In genomic region chr5:113888186-113888795, GRCm38 (mm10) we compare ENCODE assay signal across 10 mouse cellular contexts. TPM values are rescaled to one million over a fixed set of nuclear protein-coding genes. Genes with fewer than 3 reads are reported as not detected.
A peak's percentile ranks its signal among the peaks of the same experiment; 100 is the strongest.
DNase-seq lines count a peak whose midpoint lies in the region; ATAC-seq lines count a peak whose summit lies in the region.
"Had no signal": no experiment of that assay in that cellular context is flagged by ENCODE, and none has a peak within 500 bp of the region (broad histone marks: within the 10 kb centered on the region; RNA-seq: fewer than 3 reads in every experiment).

No protein-coding gene starts in this region.

- 91% methylated on average over 5 of the region's 5 CpGs for WGBS in forebrain, embryonic 10.5 days
- 88% methylated on average over 5 of the region's 5 CpGs for WGBS in forebrain, embryonic 11.5 days
- WGBS in kidney, embryonic 16.5 days: 74% methylated on average over 5 of the region's 5 CpGs
- 90% methylated on average over 5 of the region's 5 CpGs for WGBS in hindbrain, embryonic 13.5 days
- 85% methylated on average over 5 of the region's 5 CpGs for WGBS in midbrain, embryonic 15.5 days

- no peak overlapping the region for H3K9ac ChIP-seq in forebrain, embryonic 11.5 days (ENCODE audit: low read length)
- no peak overlapping the region for H3K9ac ChIP-seq in kidney, embryonic 16.5 days (replicated peaks; ENCODE audit: low read length)
- peak overlapping the region; percentile 1; the same call in 1 of the 2 replicates for H3K9ac ChIP-seq in hindbrain, embryonic 13.5 days
- H3K9ac ChIP-seq in midbrain, embryonic 15.5 days: no peak overlapping the region
- H3K9ac ChIP-seq: liver, embryonic 14.5 days had no signal

- no peak for DNase-seq in forebrain, embryonic 10.5 days (ENCODE audit: extremely low spot score, low spot score)
- DNase-seq in forebrain, embryonic 11.5 days (ENCODE audit: low spot score): no peak
- no peak for DNase-seq in kidney, adult 11 months
- DNase-seq in cerebellum, postnatal 25 days: no peak
- no peak for DNase-seq in urinary bladder, postnatal 25 days (ENCODE audit: low spot score)
- DNase-seq: kidney, postnatal 4 days had no signal

- no peak overlapping the region for H3K4me3 ChIP-seq in forebrain, embryonic 10.5 days
- no peak overlapping the region for H3K4me3 ChIP-seq in forebrain, embryonic 11.5 days (ENCODE audit: low read depth, low read length)
- H3K4me3 ChIP-seq in kidney, embryonic 16.5 days (ENCODE audit: low read length): no peak overlapping the region
- H3K4me3 ChIP-seq in hindbrain, embryonic 13.5 days: no peak overlapping the region
- H3K4me3 ChIP-seq in midbrain, embryonic 15.5 days: no peak overlapping the region

- H3K4me1 ChIP-seq in forebrain, embryonic 10.5 days: peaks cover 59% of the 10 kb centered on the region
- peaks cover 21% of the 10 kb centered on the region; the same call in 1 of the 2 replicates for H3K4me1 ChIP-seq in forebrain, embryonic 11.5 days (replicated peaks; ENCODE audit: control insufficient read depth, insufficient read depth, low read length)
- H3K4me1 ChIP-seq in kidney, embryonic 16.5 days (ENCODE audit: insufficient read depth, low read length): peaks cover 66% of the 10 kb centered on the region
- H3K4me1 ChIP-seq in hindbrain, embryonic 13.5 days (replicated peaks): peaks cover 75% of the 10 kb centered on the region
- H3K4me1 ChIP-seq in midbrain, embryonic 15.5 days: peaks cover 59% of the 10 kb centered on the region

- peak overlapping the region; percentile 65 for H3K27ac ChIP-seq in forebrain, embryonic 10.5 days
- H3K27ac ChIP-seq in forebrain, embryonic 11.5 days (ENCODE audit: low read depth, low read length): no peak overlapping the region
- H3K27ac ChIP-seq in kidney, embryonic 16.5 days (ENCODE audit: low read length): peak overlapping the region; percentile 65
- peak overlapping the region; percentile 86 for H3K27ac ChIP-seq in hindbrain, embryonic 13.5 days
- H3K27ac ChIP-seq in midbrain, embryonic 15.5 days: peak overlapping the region; percentile 63; the same call in 1 of the 2 replicates
- H3K27ac ChIP-seq: liver, embryonic 14.5 days had no signal

- H3K27me3 ChIP-seq in forebrain, embryonic 10.5 days (ENCODE audit: poor library complexity, severe bottlenecking): no peaks in the 10 kb centered on the region
- H3K27me3 ChIP-seq in forebrain, embryonic 11.5 days (ENCODE audit: control insufficient read depth, insufficient read depth, low read length): no peaks in the 10 kb centered on the region
- no peaks in the 10 kb centered on the region for H3K27me3 ChIP-seq in kidney, embryonic 16.5 days (ENCODE audit: insufficient read depth, low read length)
- no peaks in the 10 kb centered on the region for H3K27me3 ChIP-seq in hindbrain, embryonic 13.5 days
- no peaks in the 10 kb centered on the region for H3K27me3 ChIP-seq in midbrain, embryonic 15.5 days (replicated peaks)

- H3K9me3 ChIP-seq in forebrain, embryonic 10.5 days: no peaks in the 10 kb centered on the region
- H3K9me3 ChIP-seq in forebrain, embryonic 11.5 days (ENCODE audit: control insufficient read depth, low read length): no peaks in the 10 kb centered on the region
- no peaks in the 10 kb centered on the region for H3K9me3 ChIP-seq in kidney, embryonic 16.5 days (ENCODE audit: low read length)
- no peaks in the 10 kb centered on the region for H3K9me3 ChIP-seq in hindbrain, embryonic 13.5 days
- no peaks in the 10 kb centered on the region for H3K9me3 ChIP-seq in midbrain, embryonic 15.5 days

- H3K4me2 ChIP-seq in forebrain, embryonic 11.5 days (ENCODE audit: low read depth, low read length, severe bottlenecking): no peak overlapping the region
- H3K4me2 ChIP-seq in kidney, embryonic 16.5 days (replicated peaks; ENCODE audit: low read depth, low read length): no peak overlapping the region
- H3K4me2 ChIP-seq in hindbrain, embryonic 13.5 days: no peak overlapping the region; the same call in 1 of the 2 replicates
- no peak overlapping the region for H3K4me2 ChIP-seq in midbrain, embryonic 15.5 days

- no peak for ATAC-seq in forebrain, embryonic 11.5 days (replicated peaks; ENCODE audit: low FRiP score)
- ATAC-seq in kidney, embryonic 16.5 days (ENCODE audit: low FRiP score, low TSS enrichment): no peak
- ATAC-seq in hindbrain, embryonic 13.5 days (ENCODE audit: low FRiP score): no peak
- ATAC-seq in midbrain, embryonic 15.5 days (replicated peaks): no peak

- peaks cover 11% of the 10 kb centered on the region for H3K36me3 ChIP-seq in forebrain, embryonic 10.5 days (replicated peaks)
- no peaks in the 10 kb centered on the region for H3K36me3 ChIP-seq in forebrain, embryonic 11.5 days (ENCODE audit: control insufficient read depth, insufficient read depth, low read length)
- no peaks in the 10 kb centered on the region for H3K36me3 ChIP-seq in kidney, embryonic 16.5 days (ENCODE audit: insufficient read depth, low read length)
- H3K36me3 ChIP-seq in hindbrain, embryonic 13.5 days: peaks cover 3% of the 10 kb centered on the region; the same call in 1 of the 2 replicates
- H3K36me3 ChIP-seq in midbrain, embryonic 15.5 days (replicated peaks): no peaks in the 10 kb centered on the region

RNA-seq across cellular contexts. Expression of gene Coro1c, which starts 20.3 kb away (rescaled TPM):
- 209 and 210 TPM in 2 replicates for polyA plus RNA-seq in forebrain, embryonic 10.5 days (2016; fragmentation: Nextera tagmentation; extraction: Ambion mirVana)
- 231 and 246 TPM in 2 replicates for polyA plus RNA-seq in forebrain, embryonic 11.5 days (2014; fragmentation: Nextera tagmentation; extraction: Ambion mirVana)
- polyA plus RNA-seq in kidney, embryonic 16.5 days (2015; fragmentation: Nextera tagmentation; extraction: Ambion mirVana): 122 and 126 TPM in 2 replicates
- polyA plus RNA-seq in hindbrain, embryonic 13.5 days (2015; fragmentation: Nextera tagmentation; extraction: Ambion mirVana): 176 and 190 TPM in 2 replicates
- polyA plus RNA-seq in midbrain, embryonic 15.5 days (2015; fragmentation: Nextera tagmentation; extraction: Ambion mirVana): 198 and 206 TPM in 2 replicates

RNA-seq across cellular contexts. Expression of gene Selplg, which starts 55.8 kb away (rescaled TPM):
- 0.74 and 0.82 TPM in 2 replicates for polyA plus RNA-seq in forebrain, embryonic 10.5 days (2016; fragmentation: Nextera tagmentation; extraction: Ambion mirVana)
- 0.67 and 1.4 TPM in 2 replicates for polyA plus RNA-seq in forebrain, embryonic 11.5 days (2014; fragmentation: Nextera tagmentation; extraction: Ambion mirVana)
- 2.4 TPM in 2 replicates for polyA plus RNA-seq in kidney, embryonic 16.5 days (2015; fragmentation: Nextera tagmentation; extraction: Ambion mirVana)
- polyA plus RNA-seq in hindbrain, embryonic 13.5 days (2015; fragmentation: Nextera tagmentation; extraction: Ambion mirVana): 1.7 and 1.9 TPM in 2 replicates
- polyA plus RNA-seq in midbrain, embryonic 15.5 days (2015; fragmentation: Nextera tagmentation; extraction: Ambion mirVana): 2.4 and 2.8 TPM in 2 replicates
